Mouse (Mus musculus) testis, adult 2 months (tissue): ENCODE results near the gene Aldh1a3. TPM values are rescaled to one million over a fixed set of nuclear protein-coding genes. Genes with fewer than 3 reads are reported as not detected.
A peak's percentile ranks its signal among the peaks of the same experiment; 100 is the strongest.

ENCODE experiments used
- H3K27ac ChIP-seq: fragments of 200-500 bp; 2 replicates; pipeline ENCODE4 v1.5.1; 2012; ENCODE audit warnings: low read depth, low read length; ENCODE audit not compliant: control insufficient read depth, insufficient read depth
- H3K27me3 ChIP-seq: fragments of 200-500 bp; 2 replicates; pipeline ENCODE4 v1.6.1; 2012; ENCODE audit warnings: mild to moderate bottlenecking, low read length, moderate library complexity; ENCODE audit not compliant: control insufficient read depth, insufficient read depth
- H3K36me3 ChIP-seq: fragments of 200-500 bp; 2 replicates; pipeline ENCODE4 v1.6.1; 2012; ENCODE audit warnings: mild to moderate bottlenecking, low read length; ENCODE audit not compliant: control insufficient read depth, insufficient read depth
- H3K4me1 ChIP-seq: fragments of 200-500 bp; 2 replicates; pipeline ENCODE4 v1.6.1; 2012; ENCODE audit warnings: low read length; ENCODE audit not compliant: control insufficient read depth, insufficient read depth
- H3K4me3 ChIP-seq: fragments of 200-500 bp; 2 replicates; pipeline ENCODE4 v1.5.1; 2012; ENCODE audit warnings: low read depth, mild to moderate bottlenecking, low read length, moderate library complexity, mixed read lengths; ENCODE audit not compliant: control insufficient read depth
- CTCF ChIP-seq: fragments of 200-500 bp; IDR thresholded peaks from 2 replicates; pipeline ENCODE4 v1.5.1; 2012; ENCODE audit warnings: low read depth, mild to moderate bottlenecking, inconsistent platforms, low read length, moderate library complexity; ENCODE audit not compliant: control insufficient read depth, insufficient read depth, insufficient replicate concordance
- POLR2A ChIP-seq: fragments of 200-500 bp; IDR thresholded peaks from 2 replicates; pipeline ENCODE4 v1.6.1; 2012; ENCODE audit warnings: low read depth, mild to moderate bottlenecking, inconsistent platforms, low read length, moderate library complexity; ENCODE audit not compliant: control insufficient read depth
- polyA plus RNA-seq: library from polyadenylated mRNA; depleted of rRNA; stranded (reverse); fragments of >200 nt; gene quantifications from 2 replicates; pipeline ENCODE4 v1.2.3, GENCODE M21; 2012; rRNA removed

Aldh1a3 gene
- polyA plus RNA-seq, 1 experiment = 1.6 TPM

DNA sequence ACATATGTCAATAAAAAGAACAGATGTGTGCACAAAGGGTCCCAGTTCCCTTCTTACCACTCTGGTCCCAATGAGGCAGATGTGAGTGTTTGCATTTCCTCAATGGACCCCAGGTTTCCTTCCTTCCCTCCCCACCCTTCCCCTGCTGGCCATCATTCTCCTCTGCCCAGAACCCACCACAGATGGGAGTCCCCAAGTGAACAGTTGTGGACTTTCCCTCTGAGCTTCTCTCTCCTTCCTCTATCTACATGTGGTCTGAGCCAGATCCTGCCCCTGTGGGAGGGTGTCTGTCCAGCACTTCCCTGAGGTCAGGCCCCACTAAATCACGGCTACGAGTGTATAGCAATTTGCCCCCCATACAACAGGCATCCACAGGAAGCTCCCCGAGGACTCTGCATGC lies 72.4 kb downstream of the Aldh1a3 start:
- H3K4me3 ChIP-seq = no peak overlapping the region
- no peaks in the 10 kb centered on the region for H3K27me3 ChIP-seq
- no peaks in the 10 kb centered on the region for H3K36me3 ChIP-seq
- no peak overlapping the region for H3K27ac ChIP-seq
- peaks cover 3% of the 10 kb centered on the region for H3K4me1 ChIP-seq
- no peak for TF ChIP-seq CTCF
- no peak for TF ChIP-seq POLR2A

DNA sequence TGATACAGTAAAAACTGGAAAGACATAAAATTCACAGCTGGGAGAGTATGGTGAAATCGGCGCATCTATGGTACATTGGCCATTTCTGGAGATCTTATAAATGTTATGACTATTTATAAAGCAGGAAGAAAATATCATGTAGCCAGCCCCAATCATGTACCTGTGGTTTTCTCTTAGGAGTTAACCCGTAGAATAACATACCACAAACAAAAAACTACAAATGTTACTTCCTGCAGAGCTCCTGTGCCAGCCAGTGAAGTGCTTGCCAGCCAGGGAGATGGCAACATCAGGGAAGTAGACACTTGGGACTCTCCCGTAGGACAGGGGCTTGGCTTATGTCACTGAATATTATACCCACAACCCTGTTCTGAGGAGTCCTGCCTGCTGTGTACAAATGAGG lies 76.2 kb downstream of the Aldh1a3 start:
- H3K36me3 ChIP-seq = no peaks in the 10 kb centered on the region
- no peak overlapping the region for H3K27ac ChIP-seq
- TF ChIP-seq POLR2A = no peak
- no peak for TF ChIP-seq CTCF
- H3K27me3 ChIP-seq = no peaks in the 10 kb centered on the region
- H3K4me1 ChIP-seq = no peaks in the 10 kb centered on the region
- H3K4me3 ChIP-seq = no peak overlapping the region

DNA sequence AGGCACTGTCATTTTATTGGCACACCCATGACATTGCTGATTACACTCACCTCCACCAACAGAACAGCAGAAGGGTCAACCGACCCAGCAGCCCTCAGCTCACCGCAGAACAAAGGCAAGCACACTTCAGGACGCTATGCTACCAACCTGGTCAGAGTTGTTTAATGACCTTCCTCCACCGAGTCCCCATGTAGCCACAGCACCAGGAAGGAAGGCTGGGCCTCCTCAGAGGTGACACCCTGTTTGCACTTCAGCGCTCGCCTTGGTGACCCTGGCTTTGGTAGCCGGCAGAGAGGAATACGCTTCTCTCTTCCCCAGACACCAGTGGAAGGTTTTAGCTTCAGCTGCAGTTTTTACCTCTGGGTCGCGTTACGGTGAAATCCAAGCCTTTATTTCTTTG lies 77.6 kb downstream of the Aldh1a3 start:
- TF ChIP-seq POLR2A (no peak), CTCF (no peak)
- Histone ChIP-seq H3K27me3 (no peaks in the 10 kb centered on the region), H3K36me3 (no peaks in the 10 kb centered on the region), H3K4me1 (no peaks in the 10 kb centered on the region), H3K4me3 (no peak overlapping the region), H3K27ac (no peak overlapping the region)

DNA sequence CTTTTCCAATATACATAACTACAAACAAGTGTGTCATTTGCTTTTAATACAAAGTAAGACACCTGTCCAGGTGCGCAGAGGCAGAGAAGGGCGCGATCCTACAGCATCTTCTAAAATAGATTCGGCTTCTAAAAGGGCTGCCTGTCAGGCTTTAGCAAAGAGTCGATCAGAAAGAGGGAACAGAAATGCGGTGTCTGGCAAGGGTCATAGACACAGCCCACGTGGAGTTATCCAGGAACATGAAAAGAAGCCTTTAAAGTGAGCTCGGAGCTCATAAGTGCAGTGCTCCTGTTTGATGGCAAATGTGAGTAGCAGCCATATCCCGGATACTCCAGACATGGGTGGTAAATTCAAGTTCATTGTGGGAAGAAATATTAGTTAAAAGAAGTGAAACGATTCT lies 78.7 kb downstream of the Aldh1a3 start:
- Histone ChIP-seq H3K36me3 (no peaks in the 10 kb centered on the region), H3K4me1 (no peaks in the 10 kb centered on the region), H3K27ac (no peak overlapping the region), H3K27me3 (no peaks in the 10 kb centered on the region), H3K4me3 (no peak overlapping the region)
- TF ChIP-seq POLR2A (no peak), CTCF (no peak)

DNA sequence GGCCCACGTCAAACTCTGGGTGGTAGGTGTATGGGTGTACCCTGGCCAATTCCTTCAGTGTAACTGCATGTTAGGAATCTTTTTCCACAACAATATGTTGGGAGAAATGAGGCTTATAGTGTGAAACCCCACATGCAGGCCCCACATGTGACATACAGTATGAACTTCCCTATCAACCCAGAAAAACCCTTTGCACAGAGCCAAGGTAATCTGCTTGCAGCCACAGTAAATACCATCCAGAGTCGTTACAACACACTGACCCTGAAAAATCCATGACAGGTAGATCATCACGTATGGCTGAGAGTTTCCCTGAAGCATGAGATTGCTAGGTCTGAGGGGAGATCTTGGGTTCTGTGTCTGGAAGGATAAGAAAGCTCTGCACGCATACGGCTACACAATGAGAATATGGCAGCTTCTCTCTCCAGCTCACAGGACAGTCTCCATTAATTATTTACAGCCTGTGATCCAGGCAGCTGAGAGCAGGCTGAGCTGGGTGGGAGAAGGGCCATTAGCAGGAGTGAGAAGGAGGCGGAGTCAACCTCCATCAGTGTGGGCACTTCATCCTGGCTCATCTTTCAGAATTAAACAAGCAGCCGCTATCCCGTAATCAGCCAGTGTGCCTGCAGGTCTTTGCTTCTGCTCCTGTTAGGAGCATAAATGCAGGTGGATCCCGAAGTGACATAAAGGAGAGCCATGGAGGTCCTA lies 80.2 kb downstream of the Aldh1a3 start:
- no peaks in the 10 kb centered on the region for H3K27me3 ChIP-seq
- TF ChIP-seq CTCF (no peak), POLR2A (no peak)
- no peaks in the 10 kb centered on the region for H3K36me3 ChIP-seq
- H3K4me3 ChIP-seq = no peak overlapping the region
- no peaks in the 10 kb centered on the region for H3K4me1 ChIP-seq
- no peak overlapping the region for H3K27ac ChIP-seq

DNA sequence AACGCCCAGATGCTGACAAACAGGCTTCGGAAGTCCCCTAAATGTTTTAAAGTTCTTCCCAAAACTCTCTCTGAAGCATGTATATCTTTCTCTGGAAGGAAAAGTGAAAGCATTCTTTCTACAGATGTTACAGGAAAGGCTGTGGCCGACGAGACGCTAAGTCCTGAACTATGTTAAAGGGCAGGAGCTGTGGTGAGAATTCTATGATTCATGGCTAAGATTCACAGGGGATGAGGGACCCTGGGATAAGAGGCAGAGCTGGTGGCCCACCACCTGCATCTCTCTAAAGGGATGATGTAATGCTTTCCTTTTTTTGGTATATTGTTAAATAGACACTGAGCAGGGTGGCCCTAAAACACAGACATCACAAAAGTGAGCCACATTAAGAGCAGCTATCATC lies 84.0 kb downstream of the Aldh1a3 start:
- Histone ChIP-seq H3K27me3 (no peaks in the 10 kb centered on the region), H3K36me3 (no peaks in the 10 kb centered on the region), H3K27ac (0 out of 2 replicates have a peak overlapping the region, but pooled peaks have one; percentile 24), H3K4me3 (no peak overlapping the region), H3K4me1 (no peaks in the 10 kb centered on the region)
- TF ChIP-seq POLR2A = no peak
- no peak for TF ChIP-seq CTCF

DNA sequence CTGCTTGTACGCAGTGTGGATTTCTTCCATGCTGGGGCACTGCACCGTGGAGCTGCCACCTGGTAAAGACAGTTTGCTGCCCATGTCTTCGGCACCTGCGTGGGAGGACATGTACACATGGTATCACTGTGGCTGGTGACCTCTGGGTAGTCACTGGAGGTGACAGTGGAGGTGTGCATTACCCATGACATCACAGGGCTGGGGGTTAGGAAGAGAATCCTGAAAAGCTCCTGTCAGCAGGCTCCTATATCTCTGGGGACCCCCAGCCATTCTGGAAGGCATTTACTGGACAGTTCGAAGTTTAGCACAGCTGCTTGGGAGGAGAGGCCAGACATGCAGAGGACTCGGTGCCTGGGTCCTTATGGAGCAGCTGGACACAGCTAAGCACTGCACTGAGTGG lies 84.5 kb downstream of the Aldh1a3 start:
- H3K27me3 ChIP-seq = no peaks in the 10 kb centered on the region
- TF ChIP-seq CTCF (no peak), POLR2A (no peak)
- H3K36me3 ChIP-seq = no peaks in the 10 kb centered on the region
- no peaks in the 10 kb centered on the region for H3K4me1 ChIP-seq
- H3K27ac ChIP-seq = 0 out of 2 replicates have a peak overlapping the region, but pooled peaks have one; percentile 24
- H3K4me3 ChIP-seq = no peak overlapping the region

DNA sequence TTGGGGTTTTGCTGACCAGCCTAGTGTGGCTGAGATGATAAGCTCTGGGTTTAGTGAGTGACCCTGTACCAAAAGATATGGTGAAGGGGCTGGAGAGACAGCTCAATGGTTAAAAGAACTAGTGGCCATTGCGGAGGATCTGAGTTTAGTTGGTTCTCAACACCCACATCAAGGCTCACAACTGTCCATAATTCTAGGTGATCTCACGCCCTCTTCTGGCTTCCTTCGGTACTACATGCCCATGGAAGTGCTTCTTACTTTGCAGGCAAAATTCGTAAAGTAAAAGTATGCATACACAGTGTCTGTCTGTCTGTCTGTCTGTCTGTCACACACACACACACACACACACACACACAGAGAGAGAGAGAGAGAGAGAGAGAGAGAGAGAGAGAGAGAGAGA lies 85.0 kb downstream of the Aldh1a3 start:
- TF ChIP-seq CTCF (no peak), POLR2A (no peak)
- Histone ChIP-seq H3K27ac (no peak overlapping the region), H3K36me3 (no peaks in the 10 kb centered on the region), H3K4me1 (no peaks in the 10 kb centered on the region), H3K27me3 (no peaks in the 10 kb centered on the region), H3K4me3 (no peak overlapping the region)

Other genes with a start within 250 kb of the Aldh1a3 start
- not detected in 2 replicates for gene Gm10974, start 61.6 kb downstream of the Aldh1a3 start, polyA plus RNA-seq
- gene Lrrk1, start 39.2 kb downstream of the Aldh1a3 start, polyA plus RNA-seq = 2.3 and 2.4 TPM in 2 replicates